Mouse (Mus musculus) neural tube, embryonic 12.5 days (tissue): ENCODE results near the gene Vmn2r117. TPM values are rescaled to one million over a fixed set of nuclear protein-coding genes. Genes with fewer than 3 reads are reported as not detected.
"Not testable (repeated sequence)": the region's sequence is repeated elsewhere in the genome, so short reads cannot be mapped to it uniquely, and the experiment has no call there.

Experiments
- ATAC-seq: fragments of 200-750 bp; cut with Nextera tagmentation; 2 replicates; pipeline ENCODE4 v1.8.0; 2017; ENCODE audit warnings: low read depth, mild to moderate bottlenecking, moderate TSS enrichment, moderate library complexity; ENCODE audit not compliant: low FRiP score
- H3K27ac ChIP-seq: fragments of 300-500 bp; sonication (generic); 2 replicates; pipeline ENCODE4 v1.5.1; 2016
- H3K27me3 ChIP-seq: fragments of 300-500 bp; sonication (generic); replicated peaks from 2 replicates; pipeline ENCODE4 v1.6.1; 2016; ENCODE audit warnings: mild to moderate bottlenecking
- H3K36me3 ChIP-seq: fragments of 300-500 bp; sonication (generic); 2 replicates; pipeline ENCODE4 v1.6.1; 2016; ENCODE audit warnings: mild to moderate bottlenecking
- H3K4me1 ChIP-seq: fragments of 300-500 bp; sonication (generic); 2 replicates; pipeline ENCODE4 v1.6.1; 2016
- H3K4me2 ChIP-seq: fragments of 300-500 bp; sonication (generic); replicated peaks from 2 replicates; pipeline ENCODE4 v1.6.1; 2016; ENCODE audit warnings: mild to moderate bottlenecking
- H3K4me3 ChIP-seq: fragments of 300-500 bp; sonication (generic); 2 replicates; pipeline ENCODE4 v1.5.1; 2016
- H3K9ac ChIP-seq: fragments of 300-500 bp; sonication (generic); 2 replicates; pipeline ENCODE4 v1.6.1; 2016; ENCODE audit warnings: mild to moderate bottlenecking
- H3K9me3 ChIP-seq: fragments of 300-500 bp; sonication (generic); 2 replicates; pipeline ENCODE4 v1.6.1; 2016; ENCODE audit warnings: mild to moderate bottlenecking
- WGBS: fragments of 180-500 bp; shearing (Covaris S2); methylation state at CpG from one replicate; pipeline ENCODE4 v1.1.7; 2016; 5-methylcytosine and 5-hydroxymethylcytosine counted together
- polyA plus RNA-seq: library from polyadenylated mRNA; unstranded; fragments of >200 nt; fragmentation: Nextera tagmentation; extraction: Ambion mirVana; gene quantifications from 2 replicates; pipeline ENCODE4 v1.2.1, GENCODE M21; 2016

Gene Vmn2r117
- not detected in 2 replicates for polyA plus RNA-seq

DNA sequence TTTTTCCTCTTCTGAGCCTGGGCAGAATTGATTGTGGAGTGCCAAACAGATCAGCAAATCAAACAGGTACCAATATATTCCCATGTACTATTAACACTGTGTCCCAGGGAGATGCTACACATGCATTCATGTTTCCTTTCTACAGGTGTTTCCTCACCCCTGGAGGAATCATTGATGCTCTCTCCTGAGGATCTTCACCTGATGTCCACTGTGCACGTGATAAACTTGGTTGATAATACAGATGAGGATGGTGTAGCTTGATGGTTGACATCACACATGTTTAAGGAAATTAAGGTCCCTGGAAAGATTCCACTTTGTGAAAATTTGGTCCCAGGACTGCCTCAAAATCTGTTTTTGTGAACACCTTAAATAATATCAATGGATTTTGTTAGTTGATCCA is at the start of gene Vmn2r117:
Gene Vmn2r117, minus strand, starts transcription at position 101 of the 400 bp plus-strand sequence.
- not testable (repeated sequence) for H3K4me2 ChIP-seq, H3K36me3 ChIP-seq, H3K27ac ChIP-seq, H3K4me1 ChIP-seq, H3K9me3 ChIP-seq, ATAC-seq, H3K9ac ChIP-seq, H3K4me3 ChIP-seq, H3K27me3 ChIP-seq
- WGBS: 58% methylated on average over 1 of the region's 1 CpGs

DNA sequence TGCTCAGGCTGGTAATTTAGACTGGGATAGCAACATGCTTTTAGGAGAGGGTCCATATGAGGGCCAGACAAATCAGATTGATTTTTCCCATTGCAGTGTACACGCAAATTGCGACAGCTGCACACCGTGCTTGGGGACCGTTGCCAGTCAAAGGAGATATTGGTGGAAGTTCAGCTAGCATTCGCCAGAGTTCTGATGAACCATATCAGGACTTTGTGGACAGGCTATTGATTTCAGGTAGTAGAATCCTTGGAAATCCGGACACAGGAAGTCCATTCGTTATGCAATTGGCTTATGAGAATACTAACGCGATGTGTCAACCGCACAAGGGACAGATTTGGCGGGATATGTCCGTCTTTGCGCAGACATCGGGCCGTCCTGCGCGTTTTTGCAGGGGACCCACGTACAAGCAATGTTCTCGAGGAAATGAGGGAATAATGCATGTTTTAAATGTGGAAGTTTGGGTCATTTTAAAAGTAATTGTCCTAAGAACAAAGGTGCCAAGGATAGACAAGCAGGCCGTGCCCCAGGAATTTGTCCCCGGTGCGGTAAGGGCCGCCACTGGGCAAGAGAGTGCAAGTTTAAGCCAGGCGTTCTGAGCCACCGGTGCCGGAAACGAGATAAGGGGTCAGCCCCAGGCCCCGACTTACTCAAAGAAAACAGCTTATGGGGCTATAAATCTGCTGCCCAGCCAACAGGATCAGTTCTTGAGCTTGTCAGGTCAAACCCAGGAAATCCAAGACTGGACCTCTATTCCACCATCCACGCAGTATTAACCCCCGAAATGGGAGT is 43.6 kb upstream of the Vmn2r117 start:
- not testable (repeated sequence) for H3K4me2 ChIP-seq
- 72% methylated on average over 30 of the region's 30 CpGs for WGBS

DNA sequence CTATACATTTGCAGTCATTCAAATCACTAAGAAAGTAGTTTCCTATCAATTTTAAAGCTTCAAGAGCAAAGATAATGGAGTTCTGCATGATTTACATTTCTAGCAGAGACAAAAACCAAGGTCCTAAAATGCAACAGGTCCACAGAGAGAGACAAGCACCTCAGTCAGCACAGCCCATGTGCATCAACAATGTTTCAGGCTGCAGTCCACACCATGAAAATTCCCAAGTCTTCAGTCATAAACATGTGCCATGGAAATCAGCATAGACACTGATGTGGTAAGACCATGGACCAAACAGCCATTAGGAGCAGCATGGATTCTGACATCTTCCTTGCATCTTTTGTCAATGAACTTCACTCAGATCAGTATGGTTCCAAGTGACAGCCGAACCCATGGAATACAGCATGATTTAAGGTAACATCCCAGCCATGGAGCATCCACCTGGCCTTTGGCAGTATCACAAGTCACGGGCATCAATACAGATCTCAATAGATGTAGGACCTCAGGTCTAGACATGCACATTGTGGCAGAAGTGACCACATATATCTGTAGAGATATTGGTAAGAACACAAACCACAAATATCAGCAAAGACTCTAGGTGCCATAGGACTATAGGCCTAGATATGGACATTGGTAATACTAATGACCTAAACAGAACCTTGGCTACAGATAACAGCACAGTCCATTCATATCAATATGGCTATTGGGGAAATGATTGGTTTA is 39.4 kb upstream of the Vmn2r117 start:
- Histone ChIP-seq H3K4me3 (no peak overlapping the region), H3K4me1 (no peaks in the 10 kb centered on the region), H3K4me2 (no peak overlapping the region), H3K27ac (no peak overlapping the region), H3K9me3 (no peaks in the 10 kb centered on the region; the same call in 1 of the 2 replicates), H3K9ac (no peak overlapping the region), H3K27me3 (no peaks in the 10 kb centered on the region), H3K36me3 (no peaks in the 10 kb centered on the region)
- WGBS: 74% methylated on average over 2 of the region's 2 CpGs
- ATAC-seq: 0 out of 2 replicates have a peak, but pooled peaks have one; percentile 9

More for the DNA sequence above, 43.6 kb upstream of the Vmn2r117 start:
- H3K9ac ChIP-seq, ATAC-seq, H3K27ac ChIP-seq, H3K9me3 ChIP-seq, H3K36me3 ChIP-seq, H3K4me1 ChIP-seq, H3K4me3 ChIP-seq, H3K27me3 ChIP-seq: not testable (repeated sequence)

DNA sequence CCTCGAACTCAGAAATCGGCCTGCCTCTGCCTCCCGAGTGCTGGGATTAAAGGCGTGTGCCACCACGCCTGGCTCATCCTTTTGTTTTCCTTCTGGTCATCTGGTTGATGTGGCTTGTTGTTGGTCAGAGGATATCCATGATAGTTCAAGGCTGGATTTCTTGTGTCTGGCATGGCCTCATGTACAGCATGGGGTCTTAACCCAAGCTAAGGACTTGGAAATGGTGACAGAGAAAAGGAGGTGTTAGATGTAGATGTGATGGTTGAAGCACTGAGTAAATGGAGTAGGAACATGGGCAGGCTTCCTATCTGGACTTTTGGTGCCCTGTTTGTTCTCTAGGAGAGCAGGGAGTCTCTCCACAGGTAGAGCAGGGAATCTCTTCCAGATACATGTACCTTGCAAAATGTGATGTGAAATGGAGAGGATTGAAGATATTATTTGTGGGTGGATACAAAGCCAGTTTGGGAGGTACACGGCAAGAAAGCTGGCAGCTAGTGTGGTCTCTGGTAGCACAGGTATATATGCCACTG is 46.3 kb downstream of the Vmn2r117 start:
- no peaks in the 10 kb centered on the region for H3K27me3 ChIP-seq
- H3K4me3 ChIP-seq: no peak overlapping the region
- no peaks in the 10 kb centered on the region for H3K4me1 ChIP-seq
- 82% methylated on average over 6 of the region's 6 CpGs for WGBS
- no peak overlapping the region for H3K4me2 ChIP-seq
- H3K36me3 ChIP-seq: no peaks in the 10 kb centered on the region
- peak; percentile 44; the same call in 1 of the 2 replicates for ATAC-seq
- peaks cover 6% of the 10 kb centered on the region for H3K9me3 ChIP-seq
- no peak overlapping the region for H3K9ac ChIP-seq
- no peak overlapping the region for H3K27ac ChIP-seq

Other genes with a start within 250 kb of the Vmn2r117 start
- not detected in 2 replicates for gene Vmn2r114, start 167.2 kb downstream of the Vmn2r117 start, polyA plus RNA-seq
- not detected in 2 replicates for gene Vmn2r115, start 136.0 kb downstream of the Vmn2r117 start, polyA plus RNA-seq
- not detected in 2 replicates for gene Vmn2r116, start 95.1 kb downstream of the Vmn2r117 start, polyA plus RNA-seq
- gene Zfp213, start 84.5 kb upstream of the Vmn2r117 start, polyA plus RNA-seq: 21.3 and 22.6 TPM in 2 replicates
- gene Zfp13, start 119.8 kb upstream of the Vmn2r117 start, polyA plus RNA-seq: 23.8 and 26.6 TPM in 2 replicates
- 0.32 TPM in 1 of 2 replicates, not detected in the other for gene Zscan10, start 121.2 kb upstream of the Vmn2r117 start, polyA plus RNA-seq
- 1.6 TPM in 2 replicates for gene Mmp25, start 165.6 kb upstream of the Vmn2r117 start, polyA plus RNA-seq
- 0.42 and 0.80 TPM in 2 replicates for gene Bicdl2, start 180.8 kb upstream of the Vmn2r117 start, polyA plus RNA-seq
- gene Hcfc1r1, start 193.9 kb upstream of the Vmn2r117 start, polyA plus RNA-seq: 69.2 and 74.4 TPM in 2 replicates
- 54.0 and 57.6 TPM in 2 replicates for gene Thoc6, start 194.2 kb upstream of the Vmn2r117 start, polyA plus RNA-seq
- gene Tnfrsf12a, start 197.8 kb upstream of the Vmn2r117 start, polyA plus RNA-seq: 3.1 and 3.9 TPM in 2 replicates
- gene Cldn6, start 199.6 kb upstream of the Vmn2r117 start, polyA plus RNA-seq: 2.7 and 3.6 TPM in 2 replicates
- 0.74 and 1.9 TPM in 2 replicates for gene Cldn9, start 204.3 kb upstream of the Vmn2r117 start, polyA plus RNA-seq
- 0.79 and 1.1 TPM in 2 replicates for gene 1520401A03Rik, start 243.1 kb upstream of the Vmn2r117 start, polyA plus RNA-seq
- 32.7 and 34.1 TPM in 2 replicates for gene Pkmyt1, start 246.6 kb upstream of the Vmn2r117 start, polyA plus RNA-seq